Mouse (Mus musculus): Measurements from ENCODE around the gene Dhx16. TPM values are rescaled to one million over a fixed set of nuclear protein-coding genes. Genes with fewer than 3 reads are reported as not detected.
A peak's percentile ranks its signal among the peaks of the same experiment; 100 is the strongest.

Gene Dhx16
- polyA plus RNA-seq, 1 experiment = 50.1 TPM

DNA sequence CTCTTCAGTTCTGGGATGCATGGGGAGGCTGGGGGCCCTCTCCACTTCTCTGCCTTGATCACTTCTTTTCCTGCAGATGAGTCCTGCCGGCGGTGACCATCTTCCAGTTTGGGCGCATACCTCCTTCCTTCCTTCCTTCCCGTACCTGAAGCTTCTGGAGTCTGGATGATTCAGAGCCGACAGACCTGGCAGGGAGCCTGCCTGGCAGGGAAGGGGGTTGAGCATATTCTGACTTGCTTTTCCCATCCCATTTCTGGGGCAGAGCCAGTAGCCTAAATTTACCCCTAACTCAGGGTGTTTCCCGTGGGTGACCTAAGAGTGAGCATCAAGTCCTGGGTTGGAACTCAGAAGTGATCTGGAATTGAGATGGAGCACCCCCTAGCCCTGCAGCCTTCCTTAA is 4.9 kb upstream of the Dhx16 start:
- no peak overlapping the region for H3K4me3 ChIP-seq (ENCODE audit: insufficient read depth, low read depth, low read length)
- no peaks in the 10 kb centered on the region for H3K27me3 ChIP-seq (replicated peaks; ENCODE audit: control insufficient read depth, insufficient read depth, low read length)
- no peaks in the 10 kb centered on the region for H3K36me3 ChIP-seq (ENCODE audit: control insufficient read depth, insufficient read depth, low read length)
- TF ChIP-seq CTCF (conservative IDR thresholded peaks at IDR 0.05; ENCODE audit: insufficient read depth, insufficient read length, low read depth, low read length) = no peak
- no peak for TF ChIP-seq POLR2A (IDR thresholded peaks at IDR 0.05; ENCODE audit: low read depth, low read length)
- peak; percentile 73 for DNase-seq
- WGBS = 84% methylated on average over 6 of the region's 6 CpGs
- no peaks in the 10 kb centered on the region; the same call in 1 of the 2 replicates for H3K4me1 ChIP-seq (ENCODE audit: control insufficient read depth, insufficient read depth, low read length)
- H3K27ac ChIP-seq (ENCODE audit: insufficient read depth, low read depth, low read length) = peak overlapping the region; percentile 31; the same call in 1 of the 2 replicates

DNA sequence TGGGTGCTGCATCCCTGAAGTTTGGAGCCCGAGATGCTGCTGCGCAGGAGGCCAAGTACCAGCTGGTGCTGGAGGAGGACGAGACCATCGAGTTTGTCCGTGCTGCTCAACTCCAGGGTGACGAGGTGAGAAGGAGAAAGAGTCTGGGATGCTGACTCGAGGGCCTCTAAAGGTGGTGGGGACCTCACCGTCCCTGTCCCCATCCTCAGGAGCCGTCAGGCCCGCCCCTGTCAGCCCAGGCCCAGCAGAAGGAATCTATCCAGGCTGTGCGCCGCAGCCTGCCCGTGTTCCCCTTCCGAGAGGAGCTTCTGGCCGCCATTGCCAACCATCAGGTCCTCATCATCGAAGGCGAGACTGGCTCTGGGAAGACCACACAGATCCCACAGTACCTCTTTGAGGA is 3.3 kb downstream of the Dhx16 start:
- Histone ChIP-seq H3K27ac (ENCODE audit: insufficient read depth, low read depth, low read length) (no peak overlapping the region), H3K36me3 (ENCODE audit: control insufficient read depth, insufficient read depth, low read length) (no peaks in the 10 kb centered on the region; the same call in none of the 2 replicates), H3K27me3 (replicated peaks; ENCODE audit: control insufficient read depth, insufficient read depth, low read length) (no peaks in the 10 kb centered on the region), H3K4me1 (ENCODE audit: control insufficient read depth, insufficient read depth, low read length) (peaks cover 10% of the 10 kb centered on the region; the same call in 1 of the 2 replicates), H3K4me3 (ENCODE audit: insufficient read depth, low read depth, low read length) (no peak overlapping the region)
- no peak for DNase-seq
- TF ChIP-seq CTCF (conservative IDR thresholded peaks at IDR 0.05; ENCODE audit: insufficient read depth, insufficient read length, low read depth, low read length) (no peak), POLR2A (IDR thresholded peaks at IDR 0.05; ENCODE audit: low read depth, low read length) (no peak)
- WGBS = 93% methylated on average over 17 of the region's 17 CpGs

GRCm38 (mm10) chr17:35883777-35884176 is 4.2 kb downstream of the Dhx16 start:
- TF ChIP-seq POLR2A (IDR thresholded peaks at IDR 0.05; ENCODE audit: low read depth, low read length) (no peak), CTCF (conservative IDR thresholded peaks at IDR 0.05; ENCODE audit: insufficient read depth, insufficient read length, low read depth, low read length) (no peak)
- H3K27me3 ChIP-seq (replicated peaks; ENCODE audit: control insufficient read depth, insufficient read depth, low read length) = no peaks in the 10 kb centered on the region
- H3K36me3 ChIP-seq (ENCODE audit: control insufficient read depth, insufficient read depth, low read length) = no peaks in the 10 kb centered on the region; the same call in none of the 2 replicates
- H3K4me3 ChIP-seq (ENCODE audit: insufficient read depth, low read depth, low read length) = no peak overlapping the region
- H3K27ac ChIP-seq (ENCODE audit: insufficient read depth, low read depth, low read length) = no peak overlapping the region
- H3K4me1 ChIP-seq (ENCODE audit: control insufficient read depth, insufficient read depth, low read length) = peaks cover 10% of the 10 kb centered on the region; the same call in 1 of the 2 replicates
- no peak for DNase-seq
- 96% methylated on average over 14 of the region's 14 CpGs for WGBS

DNA sequence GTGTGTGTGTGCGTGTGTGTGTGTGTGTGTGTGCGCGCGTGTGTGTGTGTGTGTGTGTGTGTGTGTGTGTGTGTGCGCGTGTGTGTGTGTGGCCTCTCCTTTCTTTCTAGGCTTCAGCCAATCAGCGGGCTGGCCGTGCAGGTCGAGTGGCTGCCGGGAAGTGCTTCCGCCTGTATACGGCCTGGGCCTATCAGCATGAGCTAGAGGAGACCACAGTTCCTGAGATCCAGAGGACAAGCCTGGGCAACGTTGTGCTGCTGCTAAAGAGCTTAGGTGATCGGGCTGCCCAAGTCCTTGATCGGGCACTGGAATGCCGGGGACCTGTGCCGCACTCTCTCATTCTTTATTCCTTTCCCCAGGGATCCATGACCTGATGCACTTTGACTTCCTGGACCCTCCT is 8.1 kb downstream of the Dhx16 start:
- DNase-seq = no peak
- Histone ChIP-seq H3K27ac (ENCODE audit: insufficient read depth, low read depth, low read length) (no peak overlapping the region), H3K27me3 (replicated peaks; ENCODE audit: control insufficient read depth, insufficient read depth, low read length) (no peaks in the 10 kb centered on the region), H3K36me3 (ENCODE audit: control insufficient read depth, insufficient read depth, low read length) (peaks cover 2% of the 10 kb centered on the region), H3K4me1 (ENCODE audit: control insufficient read depth, insufficient read depth, low read length) (no peaks in the 10 kb centered on the region), H3K4me3 (ENCODE audit: insufficient read depth, low read depth, low read length) (no peak overlapping the region)
- WGBS = 87% methylated on average over 15 of the region's 17 CpGs
- TF ChIP-seq CTCF (conservative IDR thresholded peaks at IDR 0.05; ENCODE audit: insufficient read depth, insufficient read length, low read depth, low read length) (no peak), POLR2A (IDR thresholded peaks at IDR 0.05; ENCODE audit: low read depth, low read length) (no peak)

- Histone ChIP-seq H3K36me3 (ENCODE audit: control insufficient read depth, insufficient read depth, low read length) (no peaks in the 10 kb centered on the region; the same call in 1 of the 2 replicates), H3K27ac (ENCODE audit: insufficient read depth, low read depth, low read length) (peak within 1 kb of the TSS; percentile 90), H3K27me3 (replicated peaks; ENCODE audit: control insufficient read depth, insufficient read depth, low read length) (no peaks in the 10 kb centered on the region), H3K4me1 (ENCODE audit: control insufficient read depth, insufficient read depth, low read length) (peaks cover 7% of the 10 kb centered on the region; the same call in 1 of the 2 replicates), H3K4me3 (ENCODE audit: insufficient read depth, low read depth, low read length) (peak within 1 kb of the TSS; percentile 76)
- TF ChIP-seq POLR2A (IDR thresholded peaks at IDR 0.05; ENCODE audit: low read depth, low read length) (no peak), CTCF (conservative IDR thresholded peaks at IDR 0.05; ENCODE audit: insufficient read depth, insufficient read length, low read depth, low read length) (no peak)
- peak; percentile 95 for DNase-seq
- under 1% methylated on average over 83 of the region's 86 CpGs for WGBS
Measured at GRCm38 (mm10) chr17:35896781-35897643, 17.4 kb downstream of the Dhx16 start, which contains the start of gene 2310061I04Rik. Gene 2310061I04Rik (minus strand): TSS chr17:35897431.

DNA sequence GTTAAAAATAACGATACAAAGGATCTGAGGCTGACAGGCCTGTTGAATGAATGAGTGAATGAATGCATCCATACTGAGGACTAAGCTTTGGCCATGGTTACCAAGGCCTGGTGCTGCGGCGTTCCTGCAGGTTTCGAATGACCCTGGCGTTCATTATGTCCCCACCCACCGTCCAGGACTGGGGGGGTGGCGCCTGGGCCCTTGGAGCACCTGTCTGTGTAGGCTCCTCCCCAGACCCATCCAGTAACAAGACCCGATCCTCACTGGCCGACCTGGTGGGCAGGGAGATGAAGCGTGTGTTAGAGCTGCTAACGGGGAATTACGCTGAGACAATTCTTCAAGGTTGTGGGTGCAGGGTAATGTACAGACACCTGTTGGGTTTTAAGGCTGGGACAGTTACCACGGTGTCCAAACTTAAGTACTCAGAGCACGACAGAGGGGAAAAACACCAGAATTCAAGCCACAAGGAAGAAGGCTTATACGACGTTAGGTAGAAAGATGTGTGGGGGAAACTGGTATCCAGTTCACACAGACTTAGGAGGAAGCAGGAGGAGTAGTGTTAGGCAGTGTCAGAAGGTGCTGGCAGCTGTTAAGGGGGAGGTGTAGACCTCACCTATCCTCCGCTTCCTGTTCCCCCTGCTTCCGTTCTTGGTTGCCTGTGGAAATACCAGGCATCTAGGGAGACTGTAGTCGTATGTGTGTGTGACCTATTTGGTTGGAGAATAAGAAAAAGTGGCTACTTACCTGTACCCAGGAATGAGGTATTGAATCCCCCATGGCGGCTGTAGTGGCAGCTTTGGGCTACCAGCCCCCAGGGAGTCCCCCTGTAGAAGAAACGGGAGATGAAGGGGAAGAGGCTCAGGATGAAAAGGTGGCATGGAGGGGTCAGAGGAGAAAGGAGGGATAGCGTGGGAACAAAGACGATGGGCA is 18.3 kb downstream of the Dhx16 start:
- DNase-seq = no peak
- H3K27ac ChIP-seq (ENCODE audit: insufficient read depth, low read depth, low read length) = no peak overlapping the region
- H3K27me3 ChIP-seq (replicated peaks; ENCODE audit: control insufficient read depth, insufficient read depth, low read length) = no peaks in the 10 kb centered on the region
- peaks cover 9% of the 10 kb centered on the region; the same call in 1 of the 2 replicates for H3K4me1 ChIP-seq (ENCODE audit: control insufficient read depth, insufficient read depth, low read length)
- no peaks in the 10 kb centered on the region; the same call in 1 of the 2 replicates for H3K36me3 ChIP-seq (ENCODE audit: control insufficient read depth, insufficient read depth, low read length)
- 31% methylated on average over 23 of the region's 23 CpGs for WGBS
- TF ChIP-seq POLR2A (IDR thresholded peaks at IDR 0.05; ENCODE audit: low read depth, low read length) = no peak
- no peak for TF ChIP-seq CTCF (conservative IDR thresholded peaks at IDR 0.05; ENCODE audit: insufficient read depth, insufficient read length, low read depth, low read length)
- 0 out of 2 replicates have a peak overlapping the region, but pooled peaks have one; percentile 16 for H3K4me3 ChIP-seq (ENCODE audit: insufficient read depth, low read depth, low read length)
